Mouse (Mus musculus) ovary, postnatal 36 days (tissue): ENCODE data around the gene Lhb.
"Not testable (repeated sequence)": the region's sequence is repeated elsewhere in the genome, so short reads cannot be mapped to it uniquely, and the experiment has no call there.

ENCODE experiments used
- DNase-seq: peaks from one replicate; pipeline ENCODE4 v3.0.0; 2022; ENCODE audit warnings: low spot score, mixed read lengths

Lhb gene

DNA sequence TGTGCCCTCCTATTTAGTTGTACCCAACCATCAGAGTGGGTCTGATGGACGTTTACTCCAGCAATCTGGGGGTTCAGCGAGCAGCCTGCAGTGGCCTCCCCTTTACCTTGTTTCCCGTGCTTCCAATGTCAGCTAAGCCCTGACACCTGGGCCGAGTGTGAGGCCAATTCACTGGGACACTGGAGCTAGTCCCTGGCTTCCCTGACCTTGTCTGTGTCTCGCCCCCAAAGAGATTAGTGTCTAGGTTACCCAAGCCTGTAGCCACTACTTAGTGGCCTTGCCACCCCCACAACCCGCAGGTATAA is at the start of gene Lhb:
Gene Lhb, plus strand, starts transcription at position 206 of the 305 bp plus-strand sequence.
- no peak for DNase-seq

DNA sequence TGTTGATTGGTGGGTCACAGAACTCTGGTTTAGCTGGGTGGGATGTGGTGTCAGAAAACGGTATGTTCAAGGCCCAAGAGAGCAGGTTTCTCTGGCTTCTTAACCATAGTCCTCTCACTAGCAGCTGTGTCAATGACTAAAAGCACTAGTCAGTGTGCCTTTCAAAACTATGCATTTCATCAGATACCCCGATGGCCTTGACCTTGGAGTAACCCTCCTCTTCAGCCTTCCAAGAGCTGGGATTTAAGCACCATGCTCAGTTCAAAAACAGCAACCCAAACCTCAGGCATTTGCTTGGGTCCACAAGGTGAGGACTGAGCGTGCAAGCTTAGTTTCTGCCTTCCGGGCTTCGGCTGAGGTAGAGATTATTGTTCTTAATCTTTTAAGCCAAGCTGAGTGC is 48.2 kb upstream of the Lhb start:
- no peak for DNase-seq

DNA sequence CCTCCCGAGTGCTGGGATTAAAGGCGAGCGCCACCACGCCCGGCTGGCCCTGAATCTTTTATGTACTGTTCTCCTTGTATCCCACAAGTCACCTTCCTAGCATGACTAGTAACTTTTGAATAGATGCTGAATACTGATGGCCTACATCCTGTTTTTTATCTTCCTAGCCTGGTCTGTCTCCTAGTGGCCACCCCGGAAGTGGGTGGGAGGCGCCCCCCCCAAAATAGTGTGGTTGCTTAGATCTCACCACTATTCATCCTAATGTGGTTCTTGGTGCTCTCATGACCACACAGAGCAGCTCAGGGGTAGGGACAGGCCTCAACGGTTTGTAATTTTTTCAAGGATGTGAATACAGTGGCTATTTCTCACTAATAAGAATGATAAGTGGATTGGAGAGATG is 46.0 kb upstream of the Lhb start:
- DNase-seq, result no peak

GRCm38 (mm10) chr7:45376057-45376456 is 44.6 kb upstream of the Lhb start:
- DNase-seq, result no peak

DNA sequence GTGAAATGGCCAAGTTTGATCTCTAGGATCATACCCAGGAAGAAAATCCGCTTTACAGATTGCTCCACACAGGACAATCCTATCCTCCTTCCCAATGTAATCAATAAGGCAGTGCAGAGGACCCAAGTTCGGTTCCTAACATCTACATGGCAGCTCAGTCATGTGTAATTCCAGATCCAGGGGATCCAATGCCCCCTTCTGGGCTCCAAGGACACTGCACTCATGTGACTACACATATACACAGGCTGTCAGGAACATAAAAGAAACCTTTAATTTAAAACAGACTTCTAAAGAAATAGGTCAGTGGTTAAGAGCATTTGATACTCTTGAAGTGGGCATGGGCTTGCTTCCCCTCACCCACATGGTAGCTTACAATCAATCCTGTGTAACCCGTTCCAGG is 34.5 kb upstream of the Lhb start:
- DNase-seq, result no peak

DNA sequence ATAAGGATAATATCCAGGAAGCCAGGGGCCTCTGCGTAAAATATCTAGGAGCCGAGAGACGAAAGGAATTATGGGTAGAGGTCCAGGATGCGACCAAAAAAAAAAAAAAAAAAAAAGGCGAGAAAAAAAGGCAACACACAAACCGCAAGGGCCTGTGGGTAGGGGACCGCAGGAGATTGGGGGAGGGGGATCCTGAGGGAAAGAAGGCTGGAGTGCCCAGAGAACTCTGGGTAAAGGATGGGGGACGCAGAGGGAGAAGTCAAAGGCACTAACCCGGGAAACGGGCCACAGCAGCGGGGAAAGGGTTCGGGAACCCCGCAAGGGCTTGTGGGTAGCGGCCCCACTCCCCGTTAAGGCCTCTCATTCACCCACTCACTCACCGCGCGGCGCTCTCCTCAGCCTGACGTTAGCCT is 25.5 kb upstream of the Lhb start:
- no peak for DNase-seq

DNA sequence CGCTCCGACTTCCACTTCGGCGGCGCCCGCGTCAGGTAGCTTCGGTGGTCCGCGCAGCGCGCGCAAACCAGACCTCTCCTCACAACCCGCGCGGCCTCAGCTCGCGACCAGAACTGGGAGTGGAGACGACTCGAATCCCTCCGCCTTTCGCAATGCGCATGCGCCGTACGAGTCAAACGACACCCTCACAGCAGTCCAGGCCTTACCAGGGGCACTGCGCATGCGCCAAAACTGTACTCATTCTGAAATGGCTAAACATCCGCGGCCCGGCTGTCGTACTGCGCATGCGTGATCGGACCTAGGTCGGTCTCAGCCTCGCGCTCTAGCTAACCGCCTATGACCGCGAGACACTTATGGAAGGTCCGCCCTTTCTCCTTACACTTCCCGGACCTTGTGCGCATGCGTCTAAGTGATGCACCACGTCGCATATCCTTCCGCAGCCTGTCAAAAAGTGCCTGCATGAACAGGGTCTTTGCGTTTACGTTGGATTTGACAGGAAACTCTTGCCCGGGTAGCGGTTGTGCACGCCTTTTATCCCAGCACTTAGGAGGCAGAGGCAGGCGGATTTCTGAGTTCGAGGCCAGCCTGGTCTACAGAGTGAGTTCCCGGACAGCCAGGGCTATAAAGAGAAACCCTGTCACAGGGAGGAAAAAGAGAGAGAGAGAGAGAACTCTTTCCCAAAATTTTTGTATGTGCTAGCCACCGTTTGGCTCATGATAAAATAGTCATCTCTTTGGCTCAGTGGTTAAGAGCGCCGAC is 24.9 kb upstream of the Lhb start, which contains the start of gene Snrnp70:
Gene Snrnp70, minus strand, starts transcription at position 165 of the 759 bp plus-strand sequence.
- peak; percentile 100 for DNase-seq

- not testable (repeated sequence) for DNase-seq
These were observed 24.3 kb upstream of the Lhb start for GRCm38 (mm10) chr7:45396337-45396775.

GRCm38 (mm10) chr7:45396787-45397186 is 23.8 kb upstream of the Lhb start:
- DNase-seq, result no peak

- DNase-seq, result no peak
These were observed 19.0 kb upstream of the Lhb start for GRCm38 (mm10) chr7:45401521-45402085.

DNA sequence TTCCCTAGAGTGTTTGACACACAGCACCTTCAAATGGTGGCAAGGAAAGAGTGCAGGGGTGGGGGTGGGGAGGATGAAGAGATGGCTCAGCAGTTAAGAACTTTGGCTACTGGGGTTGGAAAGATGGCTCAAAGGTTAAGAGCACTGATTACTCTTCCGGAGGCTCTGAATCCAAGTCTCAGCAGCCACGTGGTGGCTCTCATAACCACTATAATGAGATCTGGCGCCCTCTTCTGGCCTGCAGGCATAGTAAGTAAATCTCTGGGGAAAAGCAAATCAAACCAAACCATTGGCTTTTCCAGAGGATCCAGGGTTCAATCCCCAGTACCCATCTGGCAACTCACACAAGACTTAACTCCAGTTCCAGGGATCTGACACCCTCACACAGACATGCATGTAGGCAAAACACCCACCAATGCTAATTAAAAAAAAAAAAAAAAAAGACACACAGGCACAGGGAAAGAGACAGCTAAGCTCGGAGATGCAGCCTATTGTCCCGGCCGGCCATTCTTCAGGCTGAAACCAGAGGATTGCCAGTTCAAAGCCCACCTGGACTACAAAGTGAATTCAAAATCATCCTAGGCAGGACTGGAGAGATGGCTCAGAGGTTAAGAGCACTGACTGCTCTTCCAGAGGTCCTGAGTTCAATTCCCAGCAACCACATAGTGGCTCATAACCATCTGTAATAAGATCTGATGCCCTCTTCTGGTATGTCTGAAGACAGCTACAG is 16.9 kb upstream of the Lhb start:
- DNase-seq, result peak; percentile 52

DNA sequence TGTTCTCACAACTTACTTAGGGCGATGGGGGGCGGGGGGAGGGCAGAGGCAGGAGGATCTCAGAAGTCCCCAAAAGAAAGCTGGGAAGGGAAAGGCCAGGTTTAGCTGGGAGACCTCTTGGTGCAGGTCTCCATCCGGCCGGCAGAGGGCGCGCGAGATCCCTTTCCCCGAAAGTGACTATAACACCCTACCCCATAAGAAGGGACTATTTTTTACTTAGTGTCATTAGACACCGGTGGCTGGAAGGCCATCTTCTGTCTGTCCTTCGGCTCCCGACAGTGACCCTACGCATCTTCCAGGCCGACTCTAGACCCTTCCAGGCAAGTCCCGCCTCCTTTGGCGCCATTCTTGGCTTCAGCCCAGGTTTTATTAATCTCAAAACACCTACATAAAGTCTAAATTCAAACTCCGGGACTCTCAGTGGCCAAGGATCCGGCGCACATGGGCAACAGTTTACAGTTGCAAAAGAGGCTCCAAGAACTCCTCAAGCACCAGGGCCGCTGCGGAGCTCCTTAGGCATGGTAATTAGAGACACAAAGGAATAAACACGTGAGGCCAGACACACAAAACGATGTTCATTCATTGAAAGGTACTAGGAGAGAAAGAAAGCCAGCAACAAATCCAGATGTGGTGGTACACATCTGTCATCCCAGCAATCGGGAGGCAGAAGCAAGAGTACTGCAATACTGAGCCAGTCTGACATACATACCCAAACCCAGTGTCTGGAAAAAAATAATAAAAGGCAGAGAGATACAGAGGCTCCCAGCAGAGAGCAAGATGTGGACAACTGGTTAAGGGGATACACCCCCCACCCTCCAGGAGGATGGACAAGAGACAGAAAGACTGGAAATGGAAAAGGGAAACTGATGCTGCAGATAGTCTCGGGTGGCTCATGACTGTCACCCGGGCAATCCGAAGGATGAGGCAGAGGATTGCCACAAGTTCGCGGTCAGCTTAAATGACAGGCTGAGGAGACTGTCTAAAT is 15.2 kb upstream of the Lhb start, which contains the start of gene Kcna7:
Gene Kcna7, plus strand, starts transcription at position 563 of the 985 bp plus-strand sequence.
- DNase-seq, result peak; percentile 78

DNA sequence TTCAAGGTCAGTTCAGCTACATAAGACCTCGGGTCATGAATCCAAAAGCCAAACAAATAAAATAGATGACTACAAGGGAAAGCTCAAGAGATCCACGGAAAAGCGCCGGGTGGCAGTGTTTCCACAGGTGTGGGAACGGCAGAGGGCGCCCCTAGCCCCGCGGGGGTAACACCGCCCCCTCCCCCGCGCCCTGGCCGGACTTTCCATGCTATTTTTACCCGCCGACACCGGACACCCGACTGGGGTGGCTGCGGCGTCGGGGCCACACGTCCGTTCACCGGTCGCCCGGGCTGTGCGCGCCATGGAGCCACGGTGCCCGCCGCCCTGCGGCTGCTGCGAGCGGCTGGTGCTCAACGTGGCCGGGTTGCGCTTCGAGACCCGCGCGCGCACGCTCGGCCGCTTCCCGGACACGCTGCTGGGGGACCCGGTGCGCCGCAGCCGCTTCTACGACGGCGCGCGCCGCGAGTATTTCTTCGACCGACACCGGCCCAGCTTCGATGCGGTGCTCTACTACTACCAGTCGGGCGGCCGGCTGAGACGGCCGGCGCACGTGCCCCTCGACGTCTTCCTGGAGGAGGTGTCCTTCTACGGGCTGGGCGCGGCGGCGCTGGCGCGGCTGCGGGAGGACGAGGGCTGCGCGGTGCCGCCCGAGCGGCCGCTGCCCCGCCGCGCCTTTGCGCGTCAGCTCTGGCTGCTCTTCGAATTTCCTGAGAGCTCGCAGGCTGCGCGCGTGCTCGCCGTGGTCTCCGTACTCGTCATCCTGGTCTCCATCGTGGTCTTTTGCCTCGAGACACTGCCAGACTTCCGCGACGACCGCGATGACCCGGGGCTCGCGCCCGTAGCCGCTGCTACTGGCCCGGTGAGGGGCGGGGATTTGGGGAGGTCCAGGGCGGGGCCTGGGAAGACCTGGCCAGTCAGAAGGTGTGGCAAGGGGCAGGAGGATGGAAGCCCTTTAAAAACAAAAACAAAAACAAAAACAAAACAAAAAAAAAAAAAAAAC is 14.2 kb upstream of the Lhb start:
- DNase-seq, result peak; percentile 36

DNA sequence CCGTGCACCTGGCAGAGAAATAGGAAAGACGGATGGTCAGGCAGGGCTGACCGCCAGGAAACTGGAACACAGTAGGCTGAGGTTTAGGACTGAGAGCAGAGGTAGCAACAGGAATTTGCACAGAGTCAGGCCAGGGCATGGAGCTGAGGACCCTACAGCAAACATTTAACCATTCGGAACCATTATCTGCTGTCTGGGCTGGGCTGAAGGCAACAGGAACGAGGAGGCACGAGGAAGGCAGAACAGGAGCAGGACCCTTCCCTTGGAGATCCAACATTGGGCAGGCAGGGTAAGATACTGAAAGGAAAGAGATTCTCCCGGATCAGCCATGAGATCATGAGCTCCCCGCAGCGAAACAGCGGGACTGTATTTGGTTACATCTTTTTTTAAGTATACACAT is 12.8 kb upstream of the Lhb start:
- DNase-seq, result no peak

GRCm38 (mm10) chr7:45408351-45408750 is 12.3 kb upstream of the Lhb start:
- DNase-seq, result no peak

DNA sequence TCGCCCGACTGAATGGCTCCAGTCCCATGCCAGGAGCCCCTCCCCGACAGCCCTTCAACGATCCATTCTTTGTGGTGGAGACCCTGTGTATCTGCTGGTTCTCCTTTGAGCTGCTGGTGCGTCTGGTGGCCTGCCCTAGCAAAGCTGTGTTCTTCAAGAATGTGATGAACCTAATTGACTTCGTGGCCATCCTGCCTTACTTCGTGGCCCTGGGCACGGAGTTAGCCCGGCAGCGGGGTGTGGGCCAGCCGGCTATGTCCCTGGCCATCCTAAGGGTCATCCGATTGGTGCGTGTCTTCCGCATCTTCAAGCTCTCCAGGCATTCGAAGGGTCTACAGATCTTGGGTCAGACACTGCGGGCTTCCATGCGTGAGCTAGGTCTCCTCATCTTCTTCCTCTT is 11.7 kb upstream of the Lhb start:
- DNase-seq, result no peak

DNA sequence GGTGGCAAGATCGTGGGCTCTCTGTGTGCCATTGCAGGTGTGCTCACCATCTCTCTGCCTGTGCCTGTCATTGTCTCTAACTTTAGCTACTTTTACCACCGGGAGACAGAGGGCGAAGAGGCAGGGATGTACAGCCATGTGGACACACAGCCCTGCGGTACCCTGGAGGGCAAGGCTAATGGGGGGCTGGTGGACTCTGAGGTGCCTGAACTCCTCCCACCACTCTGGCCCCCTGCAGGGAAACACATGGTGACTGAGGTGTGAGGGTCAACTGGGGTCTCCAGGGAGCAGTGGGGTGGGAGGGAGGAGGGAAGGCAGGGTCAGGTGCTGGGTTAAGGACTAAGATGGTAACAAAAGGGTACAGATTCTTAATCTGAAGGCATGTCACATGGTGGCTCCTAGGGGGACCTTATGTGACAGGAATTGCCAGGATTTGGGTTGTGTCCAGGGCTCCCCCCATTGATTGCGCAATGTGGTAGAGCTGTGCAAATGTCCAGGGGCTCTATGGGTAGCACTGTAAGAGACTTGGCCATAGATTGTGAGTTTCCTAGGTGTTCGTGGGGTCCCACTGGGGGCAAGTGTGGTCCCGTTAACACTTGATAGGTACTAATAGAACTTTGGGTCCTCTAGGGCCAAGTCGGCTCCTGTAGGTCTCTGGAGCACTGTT is 11.0 kb upstream of the Lhb start:
- DNase-seq, result no peak

DNA sequence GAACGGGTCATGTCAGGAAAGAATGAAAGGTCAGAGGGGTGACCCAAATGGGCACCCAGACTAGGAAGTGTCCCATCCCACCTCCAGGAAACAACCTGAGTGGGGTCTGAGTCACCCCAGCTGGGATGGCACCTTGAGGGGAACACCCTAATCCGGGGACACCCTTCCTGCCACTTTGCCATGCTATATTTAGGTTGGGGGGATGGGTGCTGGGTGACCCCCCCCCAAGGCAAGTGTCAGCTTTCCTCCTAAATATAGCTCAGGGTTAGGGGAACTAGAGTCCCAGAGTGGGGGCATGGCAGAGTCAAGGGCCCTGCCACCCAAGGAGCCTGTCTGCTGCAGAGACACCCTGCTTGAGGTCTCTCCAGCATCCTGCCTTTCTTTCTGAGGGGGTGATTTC is 8.2 kb upstream of the Lhb start:
- no peak for DNase-seq

GRCm38 (mm10) chr7:45413113-45413863 is 7.3 kb upstream of the Lhb start, which contains the start of gene Ntf5:
Gene Ntf5, plus strand, starts transcription at chr7:45413695.
- DNase-seq, result peak; percentile 61
